Mouse (Mus musculus): Measurements from ENCODE around the gene AI597479.

GRCm38 (mm10) chr1:43152626-43153025 is 54.1 kb downstream of the AI597479 start:
- no peak for TF ChIP-seq CTCF (IDR thresholded peaks at IDR 0.05; ENCODE audit: low read depth, low read length)
- TF ChIP-seq GATA1 (IDR thresholded peaks at IDR 0.05; ENCODE audit: borderline replicate concordance, low read length) = no peak
- TF ChIP-seq TAL1 (conservative IDR thresholded peaks at IDR 0.05; ENCODE audit: low read depth, low read length) = no peak
- TF ChIP-seq POLR2AphosphoS5 (IDR thresholded peaks at IDR 0.05; ENCODE audit: insufficient replicate concordance, low read depth, low read length) = no peak
- no peak for TF ChIP-seq GATA2 (IDR thresholded peaks at IDR 0.05; ENCODE audit: borderline replicate concordance, low read depth, low read length)

Data from G1E (cell line).